Mouse (Mus musculus): ENCODE results near the gene Gm26741.
A peak's percentile ranks its signal among the peaks of the same experiment; 100 is the strongest.
"Not testable (repeated sequence)": the region's sequence is repeated elsewhere in the genome, so short reads cannot be mapped to it uniquely, and the experiment has no call there.

Gm26741 gene

DNA sequence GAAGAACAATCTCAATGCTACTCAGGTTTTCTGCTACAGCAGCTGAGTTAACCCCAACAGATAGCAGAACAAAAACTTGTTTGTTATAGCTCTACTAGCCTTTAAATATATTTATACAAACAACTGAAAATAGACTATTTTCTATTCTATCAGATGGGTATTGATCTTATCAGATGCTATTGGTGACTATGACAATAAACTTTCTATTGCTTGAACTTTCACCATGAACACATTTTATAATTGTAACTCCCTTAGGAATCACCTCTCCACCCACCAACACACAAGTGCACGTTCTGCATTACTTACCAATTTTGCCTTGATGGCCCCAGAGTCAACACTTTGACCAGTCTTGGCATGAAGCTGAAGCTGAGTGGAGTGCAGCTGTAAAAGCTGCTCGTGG is at the start of gene Gm26741:
Gene Gm26741, plus strand, starts transcription at position 301 of the 400 bp plus-strand sequence.
- DNase-seq (ENCODE audit: low spot score in 2 of 2) = no peak

- no peak for DNase-seq (ENCODE audit: low spot score in 2 of 2)
Measured at GRCm38 (mm10) chr10:52309196-52309595, 49.4 kb upstream of the Gm26741 start.

DNA sequence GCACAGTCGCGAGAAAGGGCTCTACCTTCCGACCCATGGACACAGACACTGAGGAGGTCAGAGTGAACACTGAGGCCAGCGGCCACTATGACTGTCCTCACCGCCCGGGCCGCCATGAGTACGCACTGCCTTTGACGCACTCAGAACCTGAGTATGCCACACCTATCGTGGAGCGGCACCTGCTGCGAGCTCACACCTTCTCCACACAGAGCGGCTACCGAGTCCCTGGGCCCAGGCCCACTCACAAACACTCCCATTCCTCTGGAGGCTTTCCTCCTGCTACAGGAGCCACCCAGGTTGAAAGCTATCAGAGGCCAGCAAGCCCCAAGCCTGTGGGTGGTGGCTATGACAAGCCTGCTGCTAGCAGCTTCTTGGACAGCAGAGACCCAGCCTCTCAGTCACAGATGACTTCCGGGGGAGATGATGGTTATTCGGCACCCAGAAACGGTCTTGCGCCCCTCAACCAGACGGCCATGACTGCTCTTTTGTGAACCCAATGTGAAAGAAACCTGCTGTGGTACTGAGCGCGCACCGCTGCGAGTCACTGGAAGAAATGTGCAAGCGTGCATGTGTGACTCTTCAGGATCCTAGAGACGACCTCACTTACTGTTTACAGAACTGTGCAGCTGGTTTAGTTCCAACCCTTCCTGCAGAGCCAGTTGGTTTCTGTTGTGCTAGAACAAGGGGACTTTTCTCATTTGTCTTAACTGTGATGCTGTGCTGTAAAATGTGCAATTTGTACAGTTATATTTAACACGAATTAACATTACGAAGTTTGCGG is 38.9 kb upstream of the Gm26741 start:
- no peak for DNase-seq (ENCODE audit: low spot score in 2 of 2)

GRCm38 (mm10) chr10:52321918-52322317 is 36.6 kb upstream of the Gm26741 start:
- no peak for DNase-seq (ENCODE audit: low spot score in 2 of 2)

DNA sequence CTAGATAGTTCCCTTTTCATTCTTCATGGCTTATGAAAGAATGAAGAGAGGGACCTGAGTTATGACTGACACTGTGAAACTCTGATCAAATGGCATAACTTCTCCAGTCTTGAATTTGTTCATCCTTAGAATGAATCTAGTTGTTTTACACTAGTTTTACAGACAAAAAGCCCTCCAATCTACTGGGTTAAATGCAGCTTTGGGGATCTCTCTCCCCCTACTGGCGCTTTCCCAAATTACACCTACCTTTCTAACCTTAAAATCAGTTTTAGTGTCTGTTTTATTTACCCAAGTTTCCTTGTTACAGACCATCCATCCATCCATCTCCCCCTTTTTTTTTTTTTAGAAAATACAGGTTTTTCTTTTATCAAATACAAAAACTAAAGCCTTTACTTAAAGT is 27.6 kb upstream of the Gm26741 start:
- DNase-seq (ENCODE audit: low spot score in 2 of 2) = no peak

- DNase-seq (ENCODE audit: low spot score in 2 of 2) = not testable (repeated sequence)
Measured at GRCm38 (mm10) chr10:52343324-52343723, 15.2 kb upstream of the Gm26741 start.

GRCm38 (mm10) chr10:52353184-52353583 is 5.4 kb upstream of the Gm26741 start:
- no peak for DNase-seq (ENCODE audit: low spot score in 2 of 2)

- DNase-seq (ENCODE audit: low spot score in 2 of 2) = no peak
Measured at GRCm38 (mm10) chr10:52360241-52360735, 1.7 kb downstream of the Gm26741 start.

DNA sequence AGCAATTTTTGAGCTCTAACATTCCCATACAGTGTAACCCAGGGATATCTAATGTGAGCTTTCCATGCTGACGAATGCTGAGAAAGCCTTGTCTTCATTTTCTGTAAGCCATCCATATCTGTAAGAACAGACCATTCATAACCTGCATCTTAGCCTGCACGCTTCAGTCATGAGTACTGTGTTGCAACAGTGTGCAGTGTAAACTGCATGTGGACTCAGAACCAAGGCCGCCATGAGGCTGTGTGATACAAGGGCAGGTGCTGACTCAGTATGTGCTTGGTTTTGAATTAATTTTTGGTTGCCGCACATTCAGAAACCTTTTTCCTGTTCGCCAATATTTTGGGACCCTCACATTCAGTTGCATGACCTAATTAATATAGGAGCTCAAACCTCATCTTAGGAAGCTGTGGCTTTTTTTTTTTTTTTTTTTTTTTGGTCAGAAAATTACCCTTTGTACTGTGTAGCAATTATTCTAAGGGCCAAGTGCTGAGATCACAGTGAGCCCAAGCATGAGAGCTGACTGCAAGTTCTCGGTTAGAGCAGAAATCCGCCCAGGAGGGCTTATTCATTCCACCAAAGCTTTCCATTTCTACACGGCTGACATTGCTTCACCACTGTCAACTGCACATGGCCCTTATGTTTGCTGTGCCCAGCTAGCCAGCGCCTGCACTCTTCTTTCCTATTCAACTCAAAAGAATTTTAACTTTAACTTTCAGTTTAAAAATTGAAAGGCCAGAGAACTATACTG is 2.5 kb downstream of the Gm26741 start:
- DNase-seq (ENCODE audit: low spot score in 2 of 2) = no peak

DNA sequence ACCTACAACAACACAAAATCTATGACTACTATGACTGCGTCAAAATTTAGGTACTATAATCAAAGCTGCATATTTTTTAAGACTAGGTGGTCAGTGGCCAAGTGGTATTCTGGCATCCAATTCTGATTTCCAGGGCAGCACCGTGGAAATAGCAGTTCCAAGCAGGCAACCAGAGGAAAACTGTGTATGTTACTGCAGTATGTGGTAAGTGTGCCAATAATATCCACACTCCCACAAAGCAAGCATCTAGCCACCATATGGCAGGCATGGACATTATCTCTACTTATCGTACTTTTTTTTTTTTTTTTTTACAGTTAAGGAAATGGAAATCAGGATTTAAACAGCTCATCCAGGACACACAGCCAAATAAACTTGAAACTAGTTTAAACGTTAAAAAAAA is 9.8 kb downstream of the Gm26741 start:
- DNase-seq (ENCODE audit: low spot score in 2 of 2) = no peak

DNA sequence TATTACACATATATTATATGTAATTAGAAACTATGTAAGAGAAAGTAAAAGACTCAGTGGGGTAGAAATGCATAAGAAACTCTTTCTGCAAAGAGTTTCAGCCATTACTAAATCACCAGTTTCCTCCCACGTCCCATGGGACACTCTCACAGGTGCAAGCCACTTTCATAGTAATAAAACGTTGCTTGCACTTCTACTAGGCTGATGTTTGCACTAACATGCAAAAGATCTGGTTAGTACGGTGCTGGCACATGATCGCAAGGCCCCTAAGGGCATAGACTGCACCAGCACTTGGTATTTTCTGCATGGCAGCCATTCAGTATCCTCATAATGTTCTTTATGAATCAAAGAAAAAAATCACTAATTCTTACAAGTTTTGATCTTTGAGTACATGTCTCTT is 15.3 kb downstream of the Gm26741 start:
- DNase-seq (ENCODE audit: low spot score in 2 of 2) = no peak

DNA sequence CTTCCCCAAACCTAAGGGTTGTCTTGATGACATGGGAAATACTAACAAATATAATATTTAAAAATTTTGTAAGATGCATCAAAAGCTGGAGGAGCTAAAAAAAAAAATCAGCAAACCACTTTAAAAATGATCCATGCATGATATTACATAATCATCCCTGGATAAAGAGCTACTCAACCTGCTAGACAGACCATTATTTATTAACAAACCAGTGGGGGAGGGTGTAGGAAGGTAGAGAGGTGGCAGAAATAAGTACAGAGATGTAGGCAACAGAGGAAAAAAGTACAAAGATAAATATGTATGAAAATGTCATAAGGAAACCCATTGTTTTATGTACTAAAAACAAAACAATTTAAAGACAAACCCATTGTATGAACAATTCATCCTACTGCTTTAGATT is 16.1 kb downstream of the Gm26741 start:
- no peak for DNase-seq (ENCODE audit: low spot score in 2 of 2)

DNA sequence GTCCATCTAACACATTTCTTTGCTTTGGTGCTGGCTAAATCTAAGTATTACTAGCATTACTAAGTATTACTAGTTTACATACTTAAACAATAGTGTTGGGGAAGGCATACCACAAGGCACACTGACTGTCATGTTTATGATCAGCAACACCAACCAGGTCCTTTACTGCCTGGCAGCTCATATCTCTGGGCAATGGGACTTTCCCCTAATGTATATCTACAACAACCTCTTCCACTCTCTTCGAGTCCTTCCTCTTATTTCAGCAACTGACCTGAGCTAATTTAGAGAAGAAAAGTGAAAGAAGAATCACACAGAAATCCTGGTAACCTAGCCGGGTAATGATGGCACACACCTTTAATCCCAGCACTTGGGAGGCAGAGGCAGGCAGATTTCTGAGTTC is 17.9 kb downstream of the Gm26741 start:
- no peak for DNase-seq (ENCODE audit: low spot score in 2 of 2)

- no peak for DNase-seq (ENCODE audit: low spot score in 2 of 2)
Measured at GRCm38 (mm10) chr10:52377813-52378212, 19.2 kb downstream of the Gm26741 start.

- no peak for DNase-seq (ENCODE audit: low spot score in 2 of 2)
Measured at GRCm38 (mm10) chr10:52381321-52381801, 22.8 kb downstream of the Gm26741 start.

- DNase-seq (ENCODE audit: low spot score in 2 of 2) = peak; percentile 92 to 95
Measured at GRCm38 (mm10) chr10:52381845-52382591, 23.5 kb downstream of the Gm26741 start, which contains the start of gene Gopc. TSS of gene Gopc (minus strand) at chr10:52382124.

DNA sequence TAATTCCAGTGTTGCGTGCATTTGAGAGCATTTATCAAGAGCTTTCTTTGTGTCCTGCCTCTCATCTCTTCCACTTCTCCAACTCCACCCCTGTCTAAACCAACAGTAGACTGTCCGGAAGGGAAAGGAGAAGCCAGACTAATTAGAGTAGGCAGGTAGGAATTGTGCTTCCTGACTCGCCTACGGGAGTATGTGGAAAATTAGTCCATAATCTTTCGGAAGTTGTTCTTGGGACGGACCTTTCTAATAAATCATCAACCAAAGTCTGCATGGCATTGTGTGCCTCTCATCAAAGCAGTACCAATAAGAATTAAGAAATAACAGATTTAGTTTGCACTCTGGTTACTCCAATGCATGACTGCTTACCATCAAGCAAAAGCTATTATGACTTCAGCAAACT is 24.5 kb downstream of the Gm26741 start:
- no peak for DNase-seq (ENCODE audit: low spot score in 2 of 2)

- no peak for DNase-seq (ENCODE audit: low spot score in 2 of 2)
Measured at GRCm38 (mm10) chr10:52383522-52383921, 25.0 kb downstream of the Gm26741 start.

- peak in 1 of 2 experiments; percentile 12 for DNase-seq (ENCODE audit: low spot score in 2 of 2)
Measured at GRCm38 (mm10) chr10:52384823-52385610, 26.4 kb downstream of the Gm26741 start.

DNA sequence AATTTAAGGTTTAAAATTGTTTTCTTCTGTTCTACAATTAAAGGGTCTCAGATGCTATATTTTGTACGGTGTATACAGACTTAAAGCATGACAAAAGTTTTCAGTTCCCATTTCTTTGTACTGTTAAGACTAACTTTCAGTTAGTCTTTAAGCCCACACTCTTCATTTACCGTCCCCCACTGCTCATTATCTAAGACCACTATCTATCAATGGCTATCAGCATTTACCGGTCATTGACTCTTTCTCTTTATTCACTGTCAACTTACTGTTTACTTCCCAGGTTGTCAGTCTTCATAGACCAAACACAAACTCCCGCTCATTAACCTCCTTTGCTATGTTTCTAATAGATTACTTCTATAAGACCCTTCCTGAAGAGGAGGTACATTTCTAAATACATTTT is 28.6 kb downstream of the Gm26741 start:
- DNase-seq (ENCODE audit: low spot score in 2 of 2) = no peak

- DNase-seq (ENCODE audit: low spot score in 2 of 2) = no peak
Measured at GRCm38 (mm10) chr10:52388922-52389430, 30.4 kb downstream of the Gm26741 start, which contains the start of gene Nepn. TSS of gene Nepn (plus strand) at chr10:52388972.
